8 mouse cellular contexts compared by ENCODE assay signal in genomic region chr8:94601034-94601606, GRCm38 (mm10). TPM values are rescaled to one million over a fixed set of nuclear protein-coding genes. Genes with fewer than 3 reads are reported as not detected.
DNase-seq lines count a peak whose midpoint lies in the region; ATAC-seq and TF ChIP-seq lines count a peak whose summit lies in the region.

No protein-coding gene starts in this region.

- peak overlapping the region; percentile 98 for H3K4me2 ChIP-seq in hindbrain, embryonic 16.5 days (ENCODE audit: low read length)
- H3K4me2 ChIP-seq in lung, embryonic 14.5 days: peak overlapping the region; percentile 97
- H3K4me2 ChIP-seq in stomach, embryonic 14.5 days (replicated peaks; ENCODE audit: low read depth, low read length): peak overlapping the region; percentile 91

- peak; percentile 41 for ATAC-seq in hindbrain, embryonic 16.5 days
- ATAC-seq in lung, embryonic 14.5 days (ENCODE audit: insufficient read depth): peak; percentile 22
- ATAC-seq in stomach, embryonic 14.5 days (ENCODE audit: insufficient number of reproducible peaks, insufficient read depth, low FRiP score, low read depth): no peak

- H3K4me1 ChIP-seq in erythroblast, embryonic 14.5 days (ENCODE audit: control insufficient read depth): peaks cover 41% of the 10 kb centered on the region
- peaks cover 29% of the 10 kb centered on the region for H3K4me1 ChIP-seq in hindbrain, embryonic 16.5 days (ENCODE audit: control insufficient read depth, insufficient read depth, low read depth, low read length)
- peaks cover 12% of the 10 kb centered on the region; the same call in 1 of the 2 replicates for H3K4me1 ChIP-seq in lung, embryonic 14.5 days (ENCODE audit: insufficient read depth)
- H3K4me1 ChIP-seq in stomach, embryonic 14.5 days (ENCODE audit: control insufficient read depth, insufficient read depth, low read length): peaks cover 14% of the 10 kb centered on the region

- H3K4me3 ChIP-seq in left cerebral cortex, adult 2 months: peak overlapping the region; percentile 99
- peak overlapping the region; percentile 100 for H3K4me3 ChIP-seq in erythroblast, embryonic 14.5 days (replicated peaks)
- H3K4me3 ChIP-seq in hindbrain, embryonic 16.5 days (ENCODE audit: low read length): peak overlapping the region; percentile 55
- peak overlapping the region; percentile 93 for H3K4me3 ChIP-seq in lung, embryonic 14.5 days (ENCODE audit: low read depth, low read length)
- H3K4me3 ChIP-seq in stomach, embryonic 14.5 days (ENCODE audit: low read depth, low read length): peak overlapping the region; percentile 95

- no peaks in the 10 kb centered on the region for H3K27me3 ChIP-seq in erythroblast, embryonic 14.5 days (ENCODE audit: control insufficient read depth)
- H3K27me3 ChIP-seq in hindbrain, embryonic 16.5 days (replicated peaks; ENCODE audit: control insufficient read depth, insufficient read depth, low read length): no peaks in the 10 kb centered on the region
- H3K27me3 ChIP-seq in lung, embryonic 14.5 days (ENCODE audit: insufficient read depth, low read length): no peaks in the 10 kb centered on the region
- no peaks in the 10 kb centered on the region for H3K27me3 ChIP-seq in stomach, embryonic 14.5 days (ENCODE audit: control insufficient read depth, insufficient read depth, low read length)

- intact Hi-C loops in left cerebral cortex, adult 2 months (cut with DNase I): loop anchor here (5.0 kb wide), 1 partner anchor 211 kb away; the partner anchor contains the start of gene Ccl17
- intact Hi-C loops in left cerebral cortex, postnatal 36 days (cut with DNase I): loop anchor here (10.0 kb wide), 1 partner anchor 214 kb away; the partner anchor contains the start of gene Ccl17

- peak overlapping the region; percentile 90 for H3K9ac ChIP-seq in hindbrain, embryonic 16.5 days (ENCODE audit: low read depth, low read length)
- peak overlapping the region; percentile 72 for H3K9ac ChIP-seq in lung, embryonic 14.5 days
- peak overlapping the region; percentile 86 for H3K9ac ChIP-seq in stomach, embryonic 14.5 days (replicated peaks; ENCODE audit: low read depth, low read length)

- H3K27ac ChIP-seq in left cerebral cortex, adult 2 months: peak overlapping the region; percentile 91
- peak overlapping the region; percentile 90 for H3K27ac ChIP-seq in hindbrain, embryonic 16.5 days (ENCODE audit: low read depth, low read length)
- peak overlapping the region; percentile 78 for H3K27ac ChIP-seq in lung, embryonic 14.5 days (ENCODE audit: low read depth)
- peak overlapping the region; percentile 88 for H3K27ac ChIP-seq in stomach, embryonic 14.5 days (ENCODE audit: low read length)

- H3K9me3 ChIP-seq in erythroblast, embryonic 14.5 days (ENCODE audit: control insufficient read depth, low read length): no peaks in the 10 kb centered on the region
- no peaks in the 10 kb centered on the region for H3K9me3 ChIP-seq in hindbrain, embryonic 16.5 days (ENCODE audit: control insufficient read depth, low read length)
- no peaks in the 10 kb centered on the region for H3K9me3 ChIP-seq in lung, embryonic 14.5 days (ENCODE audit: low read depth, low read length)
- H3K9me3 ChIP-seq in stomach, embryonic 14.5 days (ENCODE audit: control insufficient read depth, low read depth, low read length): no peaks in the 10 kb centered on the region

- peak in 1 of 2 experiments; percentile 41 for DNase-seq in left cerebral cortex, adult 2 months (ENCODE audit: extremely low spot score in 1 of 2, low spot score in 2 of 2)
- DNase-seq in left cerebral cortex, postnatal 36 days (ENCODE audit: low spot score in 2 of 2): no peak
- DNase-seq in adrenal gland, postnatal 14 days: peak; percentile 44
- peak; percentile 19 for DNase-seq in lung, embryonic 14.5 days
- no peak for DNase-seq in right cerebral cortex, adult 2 months (ENCODE audit: low spot score in 2 of 2)

- no peak for TF ChIP-seq CTCF in left cerebral cortex, adult 2 months (IDR thresholded peaks at IDR 0.05)
- TF ChIP-seq CTCF in lung, embryonic 14.5 days (IDR thresholded peaks at IDR 0.05; ENCODE audit: low read depth): no peak

- peaks cover 11% of the 10 kb centered on the region for H3K36me3 ChIP-seq in erythroblast, embryonic 14.5 days (ENCODE audit: control insufficient read depth)
- H3K36me3 ChIP-seq in hindbrain, embryonic 16.5 days (ENCODE audit: control insufficient read depth, insufficient read depth, low read length): no peaks in the 10 kb centered on the region
- H3K36me3 ChIP-seq in lung, embryonic 14.5 days (ENCODE audit: insufficient read depth): no peaks in the 10 kb centered on the region
- H3K36me3 ChIP-seq in stomach, embryonic 14.5 days (ENCODE audit: control insufficient read depth, insufficient read depth, low read length): no peaks in the 10 kb centered on the region

- 1% methylated on average over 51 of the region's 51 CpGs for WGBS in hindbrain, embryonic 16.5 days
- WGBS in lung, embryonic 14.5 days: under 1% methylated on average over 51 of the region's 51 CpGs
- under 1% methylated on average over 51 of the region's 51 CpGs for WGBS in stomach, embryonic 14.5 days

RNA-seq across cellular contexts. Expression of gene Rspry1, which starts 0.6 kb away (rescaled TPM):
- total RNA-seq in left cerebral cortex, adult 2 months (2021): 10 to 100 TPM; 28.1 to 32.9 TPM
- 10 to 100 TPM; 24.8 to 30.0 TPM for total RNA-seq in left cerebral cortex, postnatal 36 days (2021)
- total RNA-seq in adrenal gland, postnatal 14 days (2021): 20.5 and 21.7 TPM in 2 replicates
- 0.28 and 0.41 TPM in 2 replicates for polyA plus RNA-seq in erythroblast, embryonic 14.5 days (2012)
- polyA plus RNA-seq in hindbrain, embryonic 16.5 days (2015; fragmentation: Nextera tagmentation; extraction: Ambion mirVana): 45.0 and 48.1 TPM in 2 replicates
- polyA plus RNA-seq in lung, embryonic 14.5 days (2014; fragmentation: Nextera tagmentation; extraction: Ambion mirVana): 34.2 and 35.0 TPM in 2 replicates
- polyA plus RNA-seq in stomach, embryonic 14.5 days (2014; fragmentation: Nextera tagmentation; extraction: Ambion mirVana): 35.2 and 36.5 TPM in 2 replicates

RNA-seq across cellular contexts. Expression of gene Fam192a, which starts 0.7 kb away (rescaled TPM):
- 10 to 100 TPM; 34.8 to 38.3 TPM for total RNA-seq in left cerebral cortex, adult 2 months (2021)
- 10 to 100 TPM; 45.3 to 45.6 TPM for total RNA-seq in left cerebral cortex, postnatal 36 days (2021)
- total RNA-seq in adrenal gland, postnatal 14 days (2021): 42.3 and 45.9 TPM in 2 replicates
- polyA plus RNA-seq in erythroblast, embryonic 14.5 days (2012): 0.93 and 3.9 TPM in 2 replicates
- 67.4 and 67.9 TPM in 2 replicates for polyA plus RNA-seq in hindbrain, embryonic 16.5 days (2015; fragmentation: Nextera tagmentation; extraction: Ambion mirVana)
- polyA plus RNA-seq in lung, embryonic 14.5 days (2014; fragmentation: Nextera tagmentation; extraction: Ambion mirVana): 51.2 and 52.0 TPM in 2 replicates
- polyA plus RNA-seq in stomach, embryonic 14.5 days (2014; fragmentation: Nextera tagmentation; extraction: Ambion mirVana): 57.1 and 72.0 TPM in 2 replicates

Comparison
In these comparisons a context has a peak if more than half of its experiments do, and no peak if none do; other contexts are left out.
1. DNase-seq: peak in adrenal gland, postnatal 14 days (single experiment) and lung, embryonic 14.5 days (single experiment); none in left cerebral cortex, postnatal 36 days (0 of 2) and right cerebral cortex, adult 2 months (0 of 2).
2. RNA of gene Rspry1, which starts 0.6 kb away (polyA plus RNA-seq): 45.0 to 48.1 TPM in hindbrain, embryonic 16.5 days, 35.2 to 36.5 TPM in stomach, embryonic 14.5 days and 34.2 to 35.0 TPM in lung, embryonic 14.5 days; 0.28 to 0.41 TPM in erythroblast, embryonic 14.5 days; every median in the first group is over 10 times any median in the second.
3. RNA of gene Fam192a, which starts 0.7 kb away (polyA plus RNA-seq): 67.4 to 67.9 TPM in hindbrain, embryonic 16.5 days, 57.1 to 72.0 TPM in stomach, embryonic 14.5 days and 51.2 to 52.0 TPM in lung, embryonic 14.5 days; 0.93 to 3.9 TPM in erythroblast, embryonic 14.5 days; every median in the first group is over 10 times any median in the second.
4. Peak in every context shown above with its lines, with median percentiles within 50 percentile points of each other: H3K27ac ChIP-seq, H3K4me3 ChIP-seq, H3K4me2 ChIP-seq and H3K9ac ChIP-seq.